Mouse (Mus musculus) cerebellum, postnatal 14 days (tissue): Measurements from ENCODE around the gene Dusp1.

ENCODE experiments used
- DNase-seq, 2 experiments: peaks; one replicate each; pipeline ENCODE4 v3.0.0; 2021; ENCODE audit warnings: mixed read lengths in 2 of 2

Dusp1 gene

GRCm38 (mm10) chr17:26458049-26458448, 103.9 kb downstream of the Dusp1 start:
- DNase-seq, result no peak

GRCm38 (mm10) chr17:26457506-26457905, 104.4 kb downstream of the Dusp1 start:
- DNase-seq, result no peak
